Mouse (Mus musculus): ENCODE results near the gene Vmn1r174. TPM values are rescaled to one million over a fixed set of nuclear protein-coding genes. Genes with fewer than 3 reads are reported as not detected.

Gene Vmn1r174
- polyA plus RNA-seq (2012; rRNA removed), result not detected in 2 replicates

DNA sequence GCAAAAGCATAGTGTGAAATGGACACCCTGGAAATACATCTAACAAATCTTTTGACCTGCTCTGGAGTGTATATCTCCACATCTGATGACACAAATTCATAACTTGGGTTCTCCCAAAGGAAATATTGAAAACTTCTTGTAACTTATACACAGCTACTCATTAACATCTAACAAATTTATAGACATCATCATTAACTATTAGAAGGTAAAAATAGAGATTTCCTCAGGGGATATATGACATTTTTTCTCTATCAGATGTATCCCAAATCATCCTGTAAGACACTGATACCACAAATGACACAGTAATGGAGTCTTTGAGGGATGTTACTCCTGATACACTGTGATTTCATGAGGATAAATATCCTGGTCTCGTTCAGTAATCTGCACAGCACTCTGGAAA, at the start of gene Vmn1r174:
Vmn1r174 (plus strand) TSS at position 301 of the 400 bp plus-strand sequence.

DNA sequence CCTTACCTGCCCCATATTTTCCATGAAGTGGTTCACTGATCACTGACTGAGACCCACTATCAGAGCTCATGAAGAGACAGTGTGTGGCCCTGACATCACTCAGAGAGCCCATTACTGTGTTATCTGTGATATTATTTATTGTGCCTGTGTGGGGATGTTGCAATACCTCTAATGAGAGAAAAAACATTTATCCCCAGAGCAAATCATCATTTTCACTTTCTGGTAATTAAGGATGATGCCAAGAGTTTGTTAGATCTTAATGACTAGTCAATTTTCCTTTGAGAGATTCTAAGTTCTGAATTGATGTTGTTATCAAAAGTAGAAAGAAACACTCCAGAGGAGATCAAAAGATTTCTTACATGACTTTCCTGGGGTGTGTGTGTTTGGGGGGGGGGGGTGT, 58.5 kb downstream of the Vmn1r174 start, which contains the start of gene Vmn1r175:
Vmn1r175 (minus strand) TSS at position 101 of the 400 bp plus-strand sequence.

Other genes with a start within 250 kb of the Vmn1r174 start
- not detected in 2 replicates for gene Vmn1r167, start 245.1 kb upstream of the Vmn1r174 start, polyA plus RNA-seq (2012; rRNA removed)
- gene Vmn1r168, start 212.5 kb upstream of the Vmn1r174 start, polyA plus RNA-seq (2012; rRNA removed), result not detected in 2 replicates
- not detected in 2 replicates for gene Vmn1r169, start 176.7 kb upstream of the Vmn1r174 start, polyA plus RNA-seq (2012; rRNA removed)
- not detected in 2 replicates for gene Vmn1r170, start 146.1 kb upstream of the Vmn1r174 start, polyA plus RNA-seq (2012; rRNA removed)
- not detected in 2 replicates for gene Vmn1r171, start 121.5 kb upstream of the Vmn1r174 start, polyA plus RNA-seq (2012; rRNA removed)
- gene Vmn1r172, start 94.0 kb upstream of the Vmn1r174 start, polyA plus RNA-seq (2012; rRNA removed), result not detected in 2 replicates
- not detected in 2 replicates for gene Vmn1r173, start 51.6 kb upstream of the Vmn1r174 start, polyA plus RNA-seq (2012; rRNA removed)
- gene Vmn1r175, start 58.4 kb downstream of the Vmn1r174 start, polyA plus RNA-seq (2012; rRNA removed), result not detected in 2 replicates
- not detected in 2 replicates for gene Vmn1r176, start 85.1 kb downstream of the Vmn1r174 start, polyA plus RNA-seq (2012; rRNA removed)
- gene Vmn1r177, start 114.2 kb downstream of the Vmn1r174 start, polyA plus RNA-seq (2012; rRNA removed), result not detected in 2 replicates
- not detected in 2 replicates for gene Vmn1r178, start 139.7 kb downstream of the Vmn1r174 start, polyA plus RNA-seq (2012; rRNA removed)
- gene Vmn1r179, start 174.7 kb downstream of the Vmn1r174 start, polyA plus RNA-seq (2012; rRNA removed), result not detected in 2 replicates
- gene Vmn1r180, start 198.4 kb downstream of the Vmn1r174 start, polyA plus RNA-seq (2012; rRNA removed), result not detected in 2 replicates
- gene Vmn1r181, start 222.3 kb downstream of the Vmn1r174 start, polyA plus RNA-seq (2012; rRNA removed), result not detected in 2 replicates
- not detected in 2 replicates for gene V1rd19, start 249.4 kb downstream of the Vmn1r174 start, polyA plus RNA-seq (2012; rRNA removed)